Mouse (Mus musculus): ENCODE measurements at regions not wholly inside any gene's neighbourhood (a gene's known extent, or its start where the extent isn't known, plus 50 kb on each side); places are given as distances from the start of the nearest gene placed in this dataset.

- no peak for TF ChIP-seq CTCF (IDR thresholded peaks at IDR 0.05; ENCODE audit: borderline replicate concordance, insufficient read depth, low read length)
- no peak for TF ChIP-seq POLR2A (IDR thresholded peaks at IDR 0.05; ENCODE audit: low read depth, low read length)
Measured at GRCm38 (mm10) chr15:68579486-68579885, 2078.8 kb upstream of the Lrrc6 start.

Measured in embryonic fibroblast, embryonic 13.5 days (primary cell).